In genomic region chr1:164287406-164287805, GRCm38 (mm10) we compare ENCODE assay signal across 13 mouse cellular contexts. TPM values are rescaled to one million over a fixed set of nuclear protein-coding genes. Genes with fewer than 3 reads are reported as not detected.
A peak's percentile ranks its signal among the peaks of the same experiment; 100 is the strongest.
DNase-seq lines count a peak whose midpoint lies in the region; ATAC-seq and TF ChIP-seq lines count a peak whose summit lies in the region.
"Had no signal": no experiment of that assay in that cellular context is flagged by ENCODE, and none has a peak within 500 bp of the region (broad histone marks: within the 10 kb centered on the region; RNA-seq: fewer than 3 reads in every experiment).

No protein-coding gene starts in this region.

- no peaks in the 10 kb centered on the region for H3K27me3 ChIP-seq in forebrain, embryonic 13.5 days
- H3K27me3 ChIP-seq in forebrain, embryonic 12.5 days: no peaks in the 10 kb centered on the region
- no peaks in the 10 kb centered on the region for H3K27me3 ChIP-seq in kidney, postnatal 0 days (ENCODE audit: insufficient read depth, low read length)
- H3K27me3 ChIP-seq: midbrain, embryonic 12.5 days had no signal

- no peak overlapping the region for H3K4me3 ChIP-seq in forebrain, embryonic 13.5 days
- H3K4me3 ChIP-seq in forebrain, embryonic 12.5 days (replicated peaks): no peak overlapping the region
- no peak overlapping the region for H3K4me3 ChIP-seq in kidney, postnatal 0 days (replicated peaks; ENCODE audit: low read depth, low read length)
- H3K4me3 ChIP-seq: gastrocnemius, adult 2 months; midbrain, embryonic 12.5 days had no signal

- no peak overlapping the region for H3K27ac ChIP-seq in forebrain, embryonic 13.5 days
- no peak overlapping the region for H3K27ac ChIP-seq in forebrain, embryonic 12.5 days
- no peak overlapping the region for H3K27ac ChIP-seq in kidney, postnatal 0 days
- H3K27ac ChIP-seq: gastrocnemius, adult 2 months; midbrain, embryonic 12.5 days had no signal

- peak; percentile 16 for DNase-seq in kidney, postnatal 0 days (ENCODE audit: low spot score)
- no peak for DNase-seq in kidney, adult 9 months
- DNase-seq in cerebellum, adult 9-10 months: peak; percentile 77
- DNase-seq in retina, embryonic 14.5 days (ENCODE audit: low spot score): peak; percentile 57
- no peak for DNase-seq in lung, postnatal 10 days
- DNase-seq in gastrocnemius, postnatal 36 days: no peak
- DNase-seq: adrenal gland, postnatal 36 days; gastrocnemius, adult 2 months; heart, postnatal 36 days had no signal

- no peak for TF ChIP-seq CTCF in kidney, postnatal 0 days (IDR thresholded peaks at IDR 0.05; ENCODE audit: low read depth)

- intact Hi-C loops in gastrocnemius, postnatal 36 days (cut with DNase I): no loop called here

- H3K9me3 ChIP-seq in forebrain, embryonic 13.5 days (replicated peaks): no peaks in the 10 kb centered on the region
- H3K9me3 ChIP-seq in forebrain, embryonic 12.5 days: no peaks in the 10 kb centered on the region
- no peaks in the 10 kb centered on the region for H3K9me3 ChIP-seq in kidney, postnatal 0 days (replicated peaks; ENCODE audit: low read length)
- H3K9me3 ChIP-seq: midbrain, embryonic 12.5 days had no signal

- no peaks in the 10 kb centered on the region for H3K4me1 ChIP-seq in forebrain, embryonic 13.5 days
- no peaks in the 10 kb centered on the region for H3K4me1 ChIP-seq in forebrain, embryonic 12.5 days
- no peaks in the 10 kb centered on the region for H3K4me1 ChIP-seq in kidney, postnatal 0 days (replicated peaks; ENCODE audit: insufficient read depth, low read length)
- H3K4me1 ChIP-seq: midbrain, embryonic 12.5 days had no signal

- no peak overlapping the region for H3K9ac ChIP-seq in forebrain, embryonic 13.5 days
- H3K9ac ChIP-seq in forebrain, embryonic 12.5 days: no peak overlapping the region
- H3K9ac ChIP-seq in kidney, postnatal 0 days (ENCODE audit: low read depth, low read length): peak overlapping the region; percentile 27; the same call in 1 of the 2 replicates
- H3K9ac ChIP-seq: midbrain, embryonic 12.5 days had no signal

- H3K36me3 ChIP-seq in forebrain, embryonic 13.5 days (ENCODE audit: poor library complexity, severe bottlenecking): peaks cover 27% of the 10 kb centered on the region
- peaks cover 21% of the 10 kb centered on the region for H3K36me3 ChIP-seq in forebrain, embryonic 12.5 days (replicated peaks)
- H3K36me3 ChIP-seq in kidney, postnatal 0 days (ENCODE audit: insufficient read depth, low read length): peaks cover 12% of the 10 kb centered on the region

- no peak overlapping the region for H3K4me2 ChIP-seq in forebrain, embryonic 13.5 days
- no peak overlapping the region for H3K4me2 ChIP-seq in forebrain, embryonic 12.5 days
- peak overlapping the region; percentile 25; the same call in 1 of the 2 replicates for H3K4me2 ChIP-seq in kidney, postnatal 0 days (ENCODE audit: low read length)
- H3K4me2 ChIP-seq: liver, embryonic 11.5 days; midbrain, embryonic 12.5 days had no signal

- ATAC-seq in forebrain, embryonic 13.5 days: peak; percentile 16; the same call in 1 of the 2 replicates
- no peak for ATAC-seq in forebrain, embryonic 12.5 days (ENCODE audit: low FRiP score)
- 0 out of 2 replicates have a peak, but pooled peaks have one; percentile 49 for ATAC-seq in kidney, postnatal 0 days (replicated peaks; ENCODE audit: low FRiP score, low read depth)

- WGBS in forebrain, embryonic 13.5 days: 61% methylated on average over 15 of the region's 15 CpGs
- 69% methylated on average over 15 of the region's 15 CpGs for WGBS in forebrain, embryonic 12.5 days
- 32% methylated on average over 15 of the region's 15 CpGs for WGBS in kidney, postnatal 0 days

RNA-seq across cellular contexts. Expression of gene Ccdc181, which starts 12.0 kb away (rescaled TPM):
- polyA plus RNA-seq in forebrain, embryonic 13.5 days (2015; fragmentation: Nextera tagmentation; extraction: Ambion mirVana): 17.3 and 18.5 TPM in 2 replicates
- polyA plus RNA-seq in forebrain, embryonic 12.5 days (2016; fragmentation: Nextera tagmentation; extraction: Ambion mirVana): 18.6 and 19.5 TPM in 2 replicates
- polyA plus RNA-seq in kidney, postnatal 0 days (2015; fragmentation: Nextera tagmentation; extraction: Ambion mirVana): 15.7 and 16.6 TPM in 2 replicates
- 1 to 10 TPM; 8.8 to 9.1 TPM for total RNA-seq in gastrocnemius, postnatal 36 days (2021)

RNA-seq across cellular contexts. Expression of gene Nme7, which starts 16.5 kb away (rescaled TPM):
- polyA plus RNA-seq in forebrain, embryonic 13.5 days (2015; fragmentation: Nextera tagmentation; extraction: Ambion mirVana): 42.1 and 44.8 TPM in 2 replicates
- polyA plus RNA-seq in forebrain, embryonic 12.5 days (2016; fragmentation: Nextera tagmentation; extraction: Ambion mirVana): 37.0 and 37.1 TPM in 2 replicates
- 41.7 and 42.0 TPM in 2 replicates for polyA plus RNA-seq in kidney, postnatal 0 days (2015; fragmentation: Nextera tagmentation; extraction: Ambion mirVana)
- total RNA-seq in gastrocnemius, postnatal 36 days (2021): 1 to 10 TPM; 2.1 TPM

RNA-seq across cellular contexts. Expression of gene Blzf1, which starts 19.9 kb away (rescaled TPM):
- 29.9 and 30.0 TPM in 2 replicates for polyA plus RNA-seq in forebrain, embryonic 13.5 days (2015; fragmentation: Nextera tagmentation; extraction: Ambion mirVana)
- 27.3 and 28.9 TPM in 2 replicates for polyA plus RNA-seq in forebrain, embryonic 12.5 days (2016; fragmentation: Nextera tagmentation; extraction: Ambion mirVana)
- 25.0 and 29.7 TPM in 2 replicates for polyA plus RNA-seq in kidney, postnatal 0 days (2015; fragmentation: Nextera tagmentation; extraction: Ambion mirVana)
- 10 to 100 TPM; 20.1 to 24.5 TPM for total RNA-seq in gastrocnemius, postnatal 36 days (2021)

RNA-seq across cellular contexts. Expression of gene Slc19a2, which starts 38.6 kb away (rescaled TPM):
- 7.2 and 7.7 TPM in 2 replicates for polyA plus RNA-seq in forebrain, embryonic 13.5 days (2015; fragmentation: Nextera tagmentation; extraction: Ambion mirVana)
- polyA plus RNA-seq in forebrain, embryonic 12.5 days (2016; fragmentation: Nextera tagmentation; extraction: Ambion mirVana): 10.8 and 11.5 TPM in 2 replicates
- polyA plus RNA-seq in kidney, postnatal 0 days (2015; fragmentation: Nextera tagmentation; extraction: Ambion mirVana): 8.6 and 8.7 TPM in 2 replicates
- total RNA-seq in gastrocnemius, postnatal 36 days (2021): 1 to 10 TPM; 3.4 to 3.9 TPM

Comparison
In these comparisons a context has a peak if more than half of its experiments do, and no peak if none do; other contexts are left out.
1. DNase-seq: peak in kidney, postnatal 0 days (single experiment), cerebellum, adult 9-10 months (single experiment) and retina, embryonic 14.5 days (single experiment); none in kidney, adult 9 months (single experiment), lung, postnatal 10 days (single experiment) and gastrocnemius, postnatal 36 days (0 of 2).